Mouse (Mus musculus) yolk sac, embryonic 10.5 days (tissue): ENCODE results near the gene Ehhadh.
"Not testable (repeated sequence)": the region's sequence is repeated elsewhere in the genome, so short reads cannot be mapped to it uniquely, and the experiment has no call there.

ENCODE experiments used
- DNase-seq: peaks from one replicate; pipeline ENCODE4 v3.0.0-alpha.2; 2017; ENCODE audit warnings: low spot score

The Ehhadh gene

GRCm38 (mm10) chr16:21793875-21794696, 6.5 kb upstream of the Ehhadh start, which contains the start of gene Map3k13:
Map3k13 (plus strand) TSS chr16:21794346.
- peak; percentile 94 for DNase-seq

GRCm38 (mm10) chr16:21793080-21793810, 5.6 kb upstream of the Ehhadh start:
- not testable (repeated sequence) for DNase-seq

GRCm38 (mm10) chr16:21791779-21792178, 4.2 kb upstream of the Ehhadh start:
- DNase-seq: no peak

- DNase-seq: no peak
These were observed 2.9 kb upstream of the Ehhadh start for GRCm38 (mm10) chr16:21790469-21790868.

- DNase-seq: no peak
These were observed 1.6 kb upstream of the Ehhadh start for GRCm38 (mm10) chr16:21789180-21789579.

- DNase-seq: peak; percentile 32
These were observed 974 bp upstream of the Ehhadh start for GRCm38 (mm10) chr16:21788581-21788980.

- DNase-seq: no peak
These were observed 1.3 kb downstream of the Ehhadh start for GRCm38 (mm10) chr16:21786317-21786716.

GRCm38 (mm10) chr16:21785000-21785399, 2.6 kb downstream of the Ehhadh start:
- no peak for DNase-seq

GRCm38 (mm10) chr16:21782807-21783206, 4.8 kb downstream of the Ehhadh start:
- no peak for DNase-seq

- no peak for DNase-seq
These were observed 5.7 kb downstream of the Ehhadh start for GRCm38 (mm10) chr16:21781895-21782294.

GRCm38 (mm10) chr16:21781277-21781676, 6.3 kb downstream of the Ehhadh start:
- no peak for DNase-seq

- DNase-seq: no peak
These were observed 8.5 kb downstream of the Ehhadh start for GRCm38 (mm10) chr16:21779149-21779548.

GRCm38 (mm10) chr16:21778293-21778866, 9.2 kb downstream of the Ehhadh start:
- DNase-seq: no peak

GRCm38 (mm10) chr16:21774725-21775124, 12.9 kb downstream of the Ehhadh start:
- DNase-seq: no peak

- DNase-seq: no peak
These were observed 17.9 kb downstream of the Ehhadh start for GRCm38 (mm10) chr16:21769667-21770066.

- DNase-seq: no peak
These were observed 19.4 kb downstream of the Ehhadh start for GRCm38 (mm10) chr16:21768255-21768654.

GRCm38 (mm10) chr16:21758447-21758846, 29.2 kb downstream of the Ehhadh start:
- DNase-seq: no peak

- DNase-seq: no peak
These were observed 44.2 kb downstream of the Ehhadh start for GRCm38 (mm10) chr16:21743401-21743800.

- no peak for DNase-seq
These were observed 44.7 kb downstream of the Ehhadh start for GRCm38 (mm10) chr16:21742898-21743297.

- DNase-seq: no peak
These were observed 45.3 kb downstream of the Ehhadh start for GRCm38 (mm10) chr16:21742191-21742870.

GRCm38 (mm10) chr16:21741542-21741941, 46.1 kb downstream of the Ehhadh start:
- DNase-seq: no peak

- DNase-seq: no peak
These were observed 52.0 kb downstream of the Ehhadh start for GRCm38 (mm10) chr16:21735638-21736037.
